Comparison of ENCODE assay signal across 1 mouse cellular context in genomic region chr9:45955107-45955963, GRCm38 (mm10).
TF ChIP-seq lines count a peak whose summit lies in the region.

Gene Sidt2 (minus strand): TSS chr9:45955258.

TF ChIP-seq in MEL, 35 proteins besides CTCF, POLR2A, EP300 and RAD21 (continued from another document):
- TF ChIP-seq USF1 (IDR thresholded peaks at IDR 0.05; ENCODE audit: low read depth, low read length) = no peak
- TF ChIP-seq ELF1 (IDR thresholded peaks at IDR 0.05; ENCODE audit: low read depth, low read length) = 0 out of 2 replicates have a peak, but pooled peaks have one; percentile 26
- peak; percentile 64; the same call in 1 of the 2 replicates for TF ChIP-seq ETS1 (IDR thresholded peaks at IDR 0.05; ENCODE audit: low read depth, low read length)
- no peak for TF ChIP-seq BHLHE40 (IDR thresholded peaks at IDR 0.05; ENCODE audit: borderline replicate concordance, low read depth, low read length)
- TF ChIP-seq ZNF384 (IDR thresholded peaks at IDR 0.05; ENCODE audit: low read depth, low read length) = no peak
- no peak for TF ChIP-seq USF2 (IDR thresholded peaks at IDR 0.05; ENCODE audit: borderline replicate concordance in 1 of 2, insufficient read depth in 1 of 2, low read depth in 1 of 2, low read length in 2 of 2)
- no peak for TF ChIP-seq UBTF (IDR thresholded peaks at IDR 0.05; ENCODE audit: borderline replicate concordance, insufficient read depth, low read depth, low read length)
- TF ChIP-seq NRF1 (IDR thresholded peaks at IDR 0.05; ENCODE audit: insufficient read depth, low read depth, low read length, poor library complexity, severe bottlenecking) = peak; percentile 54
TF ChIP-seq in MEL: peak in this region for 11.
